Mouse (Mus musculus) liver, adult 2 months (tissue): ENCODE data around the gene Map3k5. TPM values are rescaled to one million over a fixed set of nuclear protein-coding genes. Genes with fewer than 3 reads are reported as not detected.

Experiments used
- DNase-seq: peaks from one replicate; pipeline ENCODE4 v3.0.0-alpha.2; 2011; ENCODE audit warnings: low read depth, low spot score; ENCODE audit errors: extremely low read depth
- H3K27ac ChIP-seq: fragments of 200-500 bp; replicated peaks from 2 replicates; pipeline ENCODE4 v1.5.1; 2012; ENCODE audit warnings: low read depth, mild to moderate bottlenecking, control low read depth, inconsistent platforms, low read length; ENCODE audit not compliant: insufficient read depth
- H3K27me3 ChIP-seq: fragments of 200-500 bp; 2 replicates; pipeline ENCODE4 v1.6.1; 2012; ENCODE audit warnings: mild to moderate bottlenecking, moderate library complexity, low read length, inconsistent platforms; ENCODE audit not compliant: control insufficient read depth, insufficient read depth
- H3K36me3 ChIP-seq: fragments of 200-500 bp; 2 replicates; pipeline ENCODE4 v1.6.1; 2012; ENCODE audit warnings: low read length, inconsistent platforms; ENCODE audit not compliant: control insufficient read depth, insufficient read depth
- H3K4me1 ChIP-seq: fragments of 200-500 bp; 2 replicates; pipeline ENCODE4 v1.6.1; 2011; ENCODE audit warnings: low read length; ENCODE audit not compliant: control insufficient read depth, insufficient read depth
- H3K4me3 ChIP-seq: fragments of 200-500 bp; 2 replicates; pipeline ENCODE4 v1.5.1; 2011; ENCODE audit warnings: low read depth, mild to moderate bottlenecking, control low read depth, low read length, moderate library complexity; ENCODE audit not compliant: insufficient read depth
- H3K79me2 ChIP-seq: fragments of 200-500 bp; 2 replicates; pipeline ENCODE4 v1.6.1; 2012; ENCODE audit warnings: inconsistent platforms, mild to moderate bottlenecking, low read length, moderate library complexity; ENCODE audit not compliant: control insufficient read depth, insufficient read depth
- H3K9ac ChIP-seq: fragments of 200-500 bp; 2 replicates; pipeline ENCODE4 v1.6.1; 2012; ENCODE audit warnings: low read depth, mild to moderate bottlenecking, control low read depth, inconsistent platforms, low read length
- CTCF ChIP-seq: fragments of 200-500 bp; IDR thresholded peaks from 2 replicates; pipeline ENCODE4 v1.5.1; 2011; ENCODE audit warnings: low read depth, low read length, control low read depth
- POLR2A ChIP-seq: fragments of 200-500 bp; IDR thresholded peaks from 2 replicates; pipeline ENCODE4 v1.6.1; 2011; ENCODE audit warnings: low read length, control low read depth; ENCODE audit not compliant: insufficient read depth; ENCODE audit errors: extremely low read depth
- WGBS: fragments of 180-500 bp; shearing (Covaris S2); methylation state at CpG from one replicate; pipeline ENCODE4 v1.1.7; 2018; 5-methylcytosine and 5-hydroxymethylcytosine counted together
- polyA plus RNA-seq: library from polyadenylated mRNA; depleted of rRNA; stranded (reverse); fragments of >200 nt; gene quantifications from 2 replicates; pipeline ENCODE4 v1.2.3, GENCODE M21; 2012
- total RNA-seq: library from RNA; depleted of rRNA; stranded (reverse); fragments of >200 nt; gene quantifications from 2 replicates; pipeline ENCODE4 v1.2.3, GENCODE M21; 2014

Gene Map3k5
- total and polyA plus RNA-seq, 2 experiments, result 2.9 to 25.4 TPM

GRCm38 (mm10) chr10:19956745-19957144 lies 22.5 kb downstream of the Map3k5 start:
- TF ChIP-seq CTCF (no peak), POLR2A (no peak)
- Histone ChIP-seq H3K27ac (peak overlapping the region; percentile 35; the same call in 1 of the 2 replicates), H3K4me1 (peaks cover 31% of the 10 kb centered on the region), H3K79me2 (peaks cover 32% of the 10 kb centered on the region), H3K9ac (no peak overlapping the region), H3K27me3 (no peaks in the 10 kb centered on the region), H3K4me3 (no peak overlapping the region), H3K36me3 (no peaks in the 10 kb centered on the region)
- DNase-seq, result peak; percentile 84
- 22% methylated on average over 6 of the region's 6 CpGs for WGBS

DNA sequence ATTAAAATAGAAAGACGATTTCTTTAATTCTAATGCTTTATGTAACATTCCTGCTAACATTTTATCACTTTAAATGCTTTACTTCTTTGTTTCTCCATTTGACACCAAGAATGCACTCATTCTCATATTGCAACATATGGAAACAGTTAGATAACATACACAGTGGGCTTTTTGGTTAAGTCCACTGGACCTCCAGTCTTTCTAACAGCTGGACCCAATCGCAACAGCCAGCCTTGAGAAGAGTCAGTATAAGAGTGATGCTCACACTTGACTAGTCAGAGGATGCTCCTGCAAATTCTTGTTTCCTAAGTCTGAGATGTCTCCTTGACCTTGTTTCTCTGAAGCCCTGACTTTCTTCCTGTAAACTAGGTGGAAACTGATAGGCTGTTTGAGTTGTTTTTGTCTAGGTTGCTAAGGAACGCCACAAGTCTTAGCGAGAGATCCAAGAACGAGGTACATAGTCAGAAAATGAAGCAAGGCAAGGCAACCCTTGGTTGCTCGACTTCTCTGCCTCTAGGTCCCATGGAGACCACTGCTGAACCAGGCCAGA lies 26.6 kb downstream of the Map3k5 start:
- TF ChIP-seq POLR2A (no peak), CTCF (no peak)

GRCm38 (mm10) chr10:19962746-19963145 lies 28.5 kb downstream of the Map3k5 start:
- Histone ChIP-seq H3K9ac (no peak overlapping the region), H3K4me1 (no peaks in the 10 kb centered on the region; the same call in 1 of the 2 replicates), H3K27ac (no peak overlapping the region), H3K79me2 (peaks cover 23% of the 10 kb centered on the region), H3K27me3 (no peaks in the 10 kb centered on the region), H3K36me3 (no peaks in the 10 kb centered on the region), H3K4me3 (no peak overlapping the region)
- DNase-seq, result no peak
- TF ChIP-seq POLR2A, result no peak
- TF ChIP-seq CTCF, result no peak
- WGBS, result 79% methylated on average over 4 of the region's 4 CpGs

More for the DNA sequence above, 26.6 kb downstream of the Map3k5 start:
- H3K79me2 ChIP-seq, result peaks cover 26% of the 10 kb centered on the region
- no peaks in the 10 kb centered on the region for H3K36me3 ChIP-seq
- no peak overlapping the region for H3K9ac ChIP-seq
- no peak overlapping the region for H3K27ac ChIP-seq
- DNase-seq, result no peak
- 86% methylated on average over 6 of the region's 6 CpGs for WGBS
- H3K4me1 ChIP-seq, result peaks cover 10% of the 10 kb centered on the region
- no peak overlapping the region for H3K4me3 ChIP-seq
- no peaks in the 10 kb centered on the region for H3K27me3 ChIP-seq

DNA sequence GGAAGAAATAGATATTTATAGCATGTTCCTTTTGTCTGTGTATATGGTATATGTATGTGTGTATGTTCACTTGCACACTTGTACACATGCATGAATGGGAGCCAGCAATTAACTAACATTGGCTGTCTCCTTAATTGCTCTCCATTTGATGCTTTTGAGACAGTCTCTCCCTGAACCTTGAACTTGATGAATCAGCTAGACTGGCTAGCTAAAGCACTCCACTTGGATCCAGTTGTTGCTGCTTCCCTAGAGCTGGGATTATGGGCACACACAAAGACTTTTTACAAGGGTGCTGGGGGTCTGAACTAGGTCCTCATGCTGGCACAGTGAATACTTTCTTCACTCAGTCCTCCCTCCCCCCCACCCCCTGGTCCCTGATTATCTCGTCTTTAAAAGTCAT lies 28.9 kb downstream of the Map3k5 start:
- no peak for TF ChIP-seq POLR2A
- no peak for TF ChIP-seq CTCF
- no peak overlapping the region for H3K9ac ChIP-seq
- no peak overlapping the region for H3K4me3 ChIP-seq
- WGBS, result 84% methylated on average over 1 of the region's 1 CpGs
- no peak overlapping the region for H3K27ac ChIP-seq
- H3K36me3 ChIP-seq, result no peaks in the 10 kb centered on the region
- DNase-seq, result peak; percentile 39
- no peaks in the 10 kb centered on the region for H3K27me3 ChIP-seq
- H3K4me1 ChIP-seq, result no peaks in the 10 kb centered on the region; the same call in 1 of the 2 replicates
- H3K79me2 ChIP-seq, result peaks cover 23% of the 10 kb centered on the region

GRCm38 (mm10) chr10:19964105-19964504 lies 29.8 kb downstream of the Map3k5 start:
- peaks cover 26% of the 10 kb centered on the region for H3K79me2 ChIP-seq
- no peaks in the 10 kb centered on the region for H3K36me3 ChIP-seq
- no peaks in the 10 kb centered on the region; the same call in 1 of the 2 replicates for H3K4me1 ChIP-seq
- H3K27me3 ChIP-seq, result no peaks in the 10 kb centered on the region
- H3K27ac ChIP-seq, result no peak overlapping the region
- DNase-seq, result no peak
- no peak overlapping the region for H3K4me3 ChIP-seq
- 91% methylated on average over 4 of the region's 4 CpGs for WGBS
- TF ChIP-seq CTCF (no peak), POLR2A (no peak)
- H3K9ac ChIP-seq, result no peak overlapping the region

DNA sequence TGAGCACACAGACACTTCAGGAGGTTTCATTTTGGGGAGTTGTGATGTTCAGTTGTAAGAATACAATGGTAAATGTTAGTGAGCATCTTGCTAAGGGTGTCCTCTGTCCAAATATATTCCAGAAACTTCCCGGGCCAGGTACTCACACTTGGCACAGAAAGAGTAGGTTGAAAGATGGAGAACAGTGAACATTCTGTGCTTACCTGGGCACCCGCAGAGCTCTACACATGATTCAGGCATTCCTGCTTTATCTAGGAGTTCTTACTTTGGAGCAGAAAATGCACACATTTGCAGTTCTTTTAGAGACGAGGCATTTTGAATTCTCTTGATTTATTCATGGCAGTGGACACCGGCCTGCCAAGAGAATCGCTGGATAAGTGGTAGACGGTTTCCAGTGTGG lies 32.3 kb downstream of the Map3k5 start:
- no peaks in the 10 kb centered on the region for H3K36me3 ChIP-seq
- whole genome bisulfite sequencing, result 83% methylated on average over 6 of the region's 6 CpGs
- TF ChIP-seq CTCF (no peak), POLR2A (no peak)
- H3K27me3 ChIP-seq, result no peaks in the 10 kb centered on the region
- no peak overlapping the region for H3K9ac ChIP-seq
- H3K4me3 ChIP-seq, result no peak overlapping the region
- DNase-seq, result no peak
- H3K4me1 ChIP-seq, result no peaks in the 10 kb centered on the region; the same call in 1 of the 2 replicates
- H3K27ac ChIP-seq, result no peak overlapping the region
- peaks cover 25% of the 10 kb centered on the region for H3K79me2 ChIP-seq
